Mouse (Mus musculus) cortical plate, adult 2 months (tissue): ENCODE measurements around the gene Zfp143.

Source experiments
- CTCF ChIP-seq: fragments of 200-500 bp; IDR thresholded peaks from 2 replicates; pipeline ENCODE4 v1.5.1; 2011; ENCODE audit warnings: mild to moderate bottlenecking, control low read depth, low read length; ENCODE audit not compliant: insufficient read depth; ENCODE audit errors: extremely low read depth
- POLR2A ChIP-seq: fragments of 200-500 bp; IDR thresholded peaks from 2 replicates; pipeline ENCODE4 v1.6.1; 2011; ENCODE audit warnings: mild to moderate bottlenecking, low read length, control low read depth; ENCODE audit not compliant: insufficient read depth; ENCODE audit errors: extremely low read depth

GRCm38 (mm10) chr7:110143863-110144262, 82.8 kb downstream of the Zfp143 start:
- no peak for TF ChIP-seq CTCF
- no peak for TF ChIP-seq POLR2A
